Mouse (Mus musculus) right cerebral cortex, adult 18-20 months (tissue): ENCODE measurements around the gene Tmem210.
A peak's percentile ranks its signal among the peaks of the same experiment; 100 is the strongest.

Experiments
- DNase-seq: peaks from one replicate; pipeline ENCODE4 v3.0.0; 2022; ENCODE audit warnings: mixed read lengths

The Tmem210 gene

GRCm38 (mm10) chr2:25297093-25297492 lies 9.1 kb downstream of the Tmem210 start:
- no peak for DNase-seq

DNA sequence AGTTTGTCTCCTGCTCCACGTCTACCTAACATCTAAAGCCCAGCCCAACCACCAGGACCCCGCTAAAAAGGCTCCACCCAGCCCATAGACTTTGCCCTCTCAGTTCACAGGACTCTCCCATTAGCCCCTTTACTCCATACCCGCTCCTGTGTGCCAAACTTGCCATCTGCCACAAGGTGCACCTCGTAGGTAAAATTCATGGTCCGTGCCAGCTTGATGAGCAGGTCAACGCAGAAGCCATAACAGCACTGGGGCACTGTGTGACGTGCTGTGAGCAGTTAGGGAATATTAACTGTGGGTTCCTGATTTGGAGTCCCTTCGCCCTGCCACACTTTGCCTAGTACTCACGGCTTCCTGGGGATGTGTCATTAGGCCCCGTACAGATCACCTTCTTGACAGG lies 10.1 kb downstream of the Tmem210 start:
- no peak for DNase-seq

- no peak for DNase-seq
These were observed 15.5 kb downstream of the Tmem210 start for GRCm38 (mm10) chr2:25303452-25303851.

DNA sequence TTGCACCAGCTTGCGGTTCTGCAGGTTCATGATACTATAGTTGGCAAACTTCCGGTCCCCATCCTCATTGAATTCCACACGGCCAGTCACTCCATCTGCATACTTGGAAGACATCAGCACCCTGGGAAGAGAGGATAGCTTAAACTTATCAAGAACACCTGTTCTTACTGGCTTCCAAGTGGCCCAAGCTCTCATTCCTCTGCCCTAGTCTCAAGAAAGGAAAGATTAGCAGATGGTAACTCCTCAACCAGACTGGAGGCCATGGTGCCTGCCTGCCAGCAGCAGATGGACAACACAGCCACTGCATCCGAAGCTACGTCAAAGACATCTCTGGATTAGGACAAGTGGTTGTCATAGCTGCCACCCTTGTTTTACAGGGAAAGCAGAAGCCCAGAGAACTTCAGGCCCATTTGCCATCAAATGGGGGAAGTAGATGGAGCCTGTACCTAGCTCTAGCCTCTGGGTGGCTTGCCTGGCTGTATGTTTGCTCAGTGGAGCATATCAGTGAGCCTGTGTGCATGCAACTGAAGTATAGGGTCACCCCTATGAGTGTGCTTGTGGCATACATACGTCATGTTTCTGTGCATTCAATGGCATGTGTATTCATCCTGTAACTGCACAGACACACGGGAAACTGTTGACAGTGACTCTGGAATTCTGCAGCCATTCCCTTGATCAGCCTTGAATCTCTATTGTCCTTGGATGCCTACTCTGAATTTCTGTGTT lies 16.1 kb downstream of the Tmem210 start:
- DNase-seq = no peak

- DNase-seq = no peak
These were observed 17.0 kb downstream of the Tmem210 start for GRCm38 (mm10) chr2:25304657-25305541.

DNA sequence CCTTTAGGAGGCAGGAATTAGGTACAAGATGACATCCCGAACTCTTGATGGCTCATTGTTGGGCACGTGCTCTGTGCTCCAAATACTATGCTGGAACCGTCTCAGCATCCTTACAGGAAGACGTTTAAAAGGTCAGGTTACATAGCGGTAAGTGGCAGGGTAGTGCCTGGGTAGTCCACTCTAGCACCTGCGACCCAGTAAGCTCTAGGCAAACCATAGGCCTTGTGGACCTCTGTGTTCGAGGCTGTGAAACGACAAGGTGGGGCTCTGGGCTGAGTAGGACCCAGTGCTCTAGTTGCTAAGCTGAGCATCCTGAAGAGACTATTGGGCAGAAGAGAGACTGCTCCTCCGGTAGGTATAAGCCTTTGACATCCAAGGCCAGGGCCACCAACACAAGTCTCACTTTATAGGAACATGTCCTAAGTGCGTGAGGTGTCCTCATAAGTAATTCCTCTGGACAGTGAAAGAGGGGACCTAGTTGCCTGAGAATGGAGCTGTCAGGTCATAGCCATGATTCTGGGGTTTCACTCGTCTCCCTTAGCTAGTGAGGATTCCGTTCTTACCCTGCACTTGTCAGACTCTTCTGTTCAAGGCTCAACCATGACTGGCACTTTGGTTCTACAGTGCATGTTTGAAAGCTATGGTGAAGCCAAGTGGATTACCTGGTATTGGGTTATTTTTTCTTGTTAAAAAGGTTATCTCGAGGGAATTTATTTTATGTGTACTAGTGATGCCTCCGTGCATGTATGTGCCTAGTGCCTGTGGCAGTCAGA lies 17.8 kb downstream of the Tmem210 start:
- DNase-seq = no peak

DNA sequence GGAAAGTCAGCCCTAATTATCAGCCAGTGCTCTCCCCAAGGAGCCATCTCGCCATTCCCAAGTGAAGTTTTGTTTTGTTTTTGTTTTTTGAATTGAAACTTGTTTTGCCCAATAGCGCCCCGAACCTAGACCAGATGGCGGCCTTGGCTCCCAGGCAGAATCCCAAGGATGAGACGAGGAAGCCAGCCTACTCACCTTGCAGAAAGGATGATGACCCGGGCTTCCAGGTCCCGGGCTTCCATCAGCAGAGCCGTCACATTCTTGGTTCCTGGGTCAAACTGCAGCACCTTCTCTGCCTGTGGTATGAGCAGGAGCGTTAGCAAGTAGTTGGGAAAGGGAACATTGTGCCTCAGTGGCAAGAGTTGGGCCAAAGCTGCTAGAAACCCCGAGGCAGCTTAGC lies 22.2 kb downstream of the Tmem210 start:
- no peak for DNase-seq

GRCm38 (mm10) chr2:25310969-25311368 lies 23.0 kb downstream of the Tmem210 start:
- DNase-seq = no peak

- DNase-seq = no peak
These were observed 23.5 kb downstream of the Tmem210 start for GRCm38 (mm10) chr2:25311491-25311891.

GRCm38 (mm10) chr2:25318119-25318966 lies 30.4 kb downstream of the Tmem210 start:
- peak; percentile 74 for DNase-seq

- peak; percentile 93 for DNase-seq
These were observed 31.2 kb downstream of the Tmem210 start, which contains the start of gene Grin1 for GRCm38 (mm10) chr2:25318971-25319773. Grin1 (minus strand) TSS chr2:25319187.

DNA sequence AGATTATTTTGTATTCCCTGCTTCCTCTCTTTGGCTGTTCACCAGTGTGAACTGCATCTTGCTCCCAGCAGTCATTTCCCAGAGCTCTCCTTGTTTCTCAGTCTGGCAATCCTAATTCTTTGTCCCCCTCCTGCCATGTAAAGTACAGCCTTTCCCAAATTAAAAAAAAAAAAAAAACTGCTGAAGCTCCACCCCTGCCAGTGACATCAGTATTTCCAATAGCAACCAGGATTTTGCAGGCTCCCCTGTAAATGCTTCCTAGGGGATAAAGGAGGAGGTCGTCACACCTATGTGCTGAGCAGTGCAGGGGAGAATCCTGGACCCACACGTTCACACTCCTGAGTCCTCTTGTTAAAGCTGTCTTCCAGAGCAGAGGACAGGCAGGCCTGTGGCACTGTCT lies 32.1 kb downstream of the Tmem210 start:
- no peak for DNase-seq

DNA sequence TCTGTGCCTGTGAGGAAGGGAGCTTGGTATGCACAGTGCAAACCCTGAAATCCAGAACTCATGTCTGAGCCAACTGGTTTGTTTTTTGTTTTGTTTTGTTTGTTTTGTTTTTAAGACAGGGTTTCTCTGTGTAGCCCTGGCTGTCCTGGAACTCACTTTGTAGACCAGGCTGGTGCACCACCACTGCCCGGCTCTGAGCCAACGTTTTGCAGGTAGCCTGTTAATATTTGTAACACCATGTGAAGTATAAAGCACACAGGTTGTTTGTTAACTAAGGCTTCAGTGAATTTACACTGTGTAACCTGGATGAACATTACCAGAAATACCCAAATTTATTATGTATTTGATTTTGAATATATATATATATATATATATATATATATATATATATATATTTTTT lies 38.1 kb downstream of the Tmem210 start:
- DNase-seq = no peak

DNA sequence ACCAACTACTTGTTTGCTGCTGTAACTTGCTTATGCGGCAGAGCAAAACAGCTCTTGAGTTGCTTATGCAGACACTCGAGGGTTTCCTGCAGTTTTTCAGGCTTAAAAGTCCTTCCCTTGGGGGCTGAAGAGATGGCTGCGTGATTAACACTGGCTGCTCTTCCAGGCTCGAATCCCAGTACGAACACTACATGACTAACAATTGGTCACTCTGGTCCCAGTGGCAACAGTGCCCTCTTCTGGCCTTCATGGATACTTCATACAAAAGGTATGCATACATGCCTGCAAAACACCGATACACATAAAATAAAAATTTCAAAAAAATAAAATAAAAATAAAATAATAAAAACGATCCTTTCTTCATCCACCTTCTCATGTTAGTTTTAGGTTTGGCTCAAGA lies 40.5 kb downstream of the Tmem210 start:
- DNase-seq = no peak

DNA sequence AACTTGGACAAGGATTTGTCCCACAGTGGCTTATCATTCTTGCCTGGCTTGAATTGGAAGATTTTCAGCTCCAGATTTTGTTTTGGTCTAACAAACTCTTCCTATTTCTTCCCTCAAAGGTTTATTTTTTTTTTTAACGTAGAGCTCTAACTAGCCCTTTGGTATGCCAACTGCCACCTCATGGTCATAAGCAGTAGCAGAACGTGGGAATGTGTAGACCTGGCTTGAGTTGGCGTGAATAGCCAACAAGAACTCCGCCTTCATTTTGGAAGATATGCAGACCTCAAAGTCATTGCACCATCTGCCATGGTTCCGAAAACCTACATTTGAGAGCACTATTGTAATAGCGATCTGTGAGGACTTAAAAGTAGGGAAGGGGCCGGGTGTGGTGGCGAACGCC lies 43.5 kb downstream of the Tmem210 start:
- DNase-seq = no peak

- DNase-seq = peak; percentile 99
These were observed 44.6 kb downstream of the Tmem210 start, which contains the start of gene Man1b1 for GRCm38 (mm10) chr2:25332286-25333160. Man1b1 (plus strand) TSS chr2:25332338.

GRCm38 (mm10) chr2:25333569-25333968 lies 45.6 kb downstream of the Tmem210 start:
- DNase-seq = no peak

GRCm38 (mm10) chr2:25338303-25338702 lies 50.4 kb downstream of the Tmem210 start:
- no peak for DNase-seq
